ENCODE assay signal across 9 mouse cellular contexts in genomic region chr11:75147846-75148168, GRCm38 (mm10). TPM values are rescaled to one million over a fixed set of nuclear protein-coding genes. Genes with fewer than 3 reads are reported as not detected.
DNase-seq lines count a peak whose midpoint lies in the region; ATAC-seq lines count a peak whose summit lies in the region.
"Had no signal": no experiment of that assay in that cellular context is flagged by ENCODE, and none has a peak within 500 bp of the region (broad histone marks: within the 10 kb centered on the region; RNA-seq: fewer than 3 reads in every experiment).

No protein-coding gene starts in this region.

- H3K9ac ChIP-seq in liver, embryonic 16.5 days (ENCODE audit: low read depth, low read length) = no peak overlapping the region

- peak; percentile 53 for ATAC-seq in liver, embryonic 16.5 days (ENCODE audit: low read depth)
- ATAC-seq in megakaryocyte progenitor cell, adult 5-6 weeks (replicated peaks; ENCODE audit: poor library complexity) = no peak

- no peaks in the 10 kb centered on the region for H3K27me3 ChIP-seq in embryonic facial prominence, embryonic 10.5 days (replicated peaks; ENCODE audit: low read depth, poor library complexity, severe bottlenecking)
- H3K27me3 ChIP-seq in hindbrain, embryonic 10.5 days (ENCODE audit: insufficient read depth, poor library complexity, severe bottlenecking) = no peaks in the 10 kb centered on the region
- H3K27me3 ChIP-seq in liver, embryonic 16.5 days (ENCODE audit: control insufficient read depth, insufficient read depth, low read depth, low read length) = no peaks in the 10 kb centered on the region

- peak overlapping the region; percentile 80 for H3K27ac ChIP-seq in embryonic facial prominence, embryonic 10.5 days (replicated peaks)
- H3K27ac ChIP-seq in hindbrain, embryonic 10.5 days = peak overlapping the region; percentile 60; the same call in 1 of the 2 replicates
- peak overlapping the region; percentile 35; the same call in 1 of the 2 replicates for H3K27ac ChIP-seq in liver, embryonic 16.5 days (ENCODE audit: low read length)

- DNase-seq in embryo, embryonic 11 days = peak; percentile 66
- DNase-seq in embryo, embryonic 10 days (ENCODE audit: low spot score) = no peak
- DNase-seq in embryonic facial prominence, embryonic 10.5 days (ENCODE audit: low spot score) = peak; percentile 59
- no peak for DNase-seq in hindbrain, embryonic 10.5 days (ENCODE audit: low spot score)
- DNase-seq in urinary bladder, adult 2 months (ENCODE audit: low spot score) = no peak
- no peak for DNase-seq in adrenal gland, adult 8-10 months

- 40% methylated on average over 3 of the region's 3 CpGs for WGBS in embryonic facial prominence, embryonic 10.5 days
- WGBS in hindbrain, embryonic 10.5 days = 67% methylated on average over 3 of the region's 3 CpGs
- WGBS in liver, embryonic 16.5 days (ENCODE audit: insufficient replicate concordance) = 39% methylated on average over 3 of the region's 3 CpGs

- no peaks in the 10 kb centered on the region for H3K9me3 ChIP-seq in embryonic facial prominence, embryonic 10.5 days
- H3K9me3 ChIP-seq in hindbrain, embryonic 10.5 days = no peaks in the 10 kb centered on the region
- H3K9me3 ChIP-seq in liver, embryonic 16.5 days (replicated peaks; ENCODE audit: control insufficient read depth, low read length) = no peaks in the 10 kb centered on the region

- H3K36me3 ChIP-seq in embryonic facial prominence, embryonic 10.5 days (replicated peaks) = peaks cover 70% of the 10 kb centered on the region
- peaks cover 77% of the 10 kb centered on the region for H3K36me3 ChIP-seq in hindbrain, embryonic 10.5 days
- peaks cover 2% of the 10 kb centered on the region; the same call in 1 of the 2 replicates for H3K36me3 ChIP-seq in liver, embryonic 16.5 days (ENCODE audit: control insufficient read depth, insufficient read depth)

- no peak overlapping the region for H3K4me2 ChIP-seq in liver, embryonic 16.5 days (ENCODE audit: low read depth, low read length)

- H3K4me3 ChIP-seq in embryonic facial prominence, embryonic 10.5 days = 0 out of 2 replicates have a peak overlapping the region, but pooled peaks have one; percentile 25
- no peak overlapping the region for H3K4me3 ChIP-seq in hindbrain, embryonic 10.5 days
- no peak overlapping the region for H3K4me3 ChIP-seq in liver, embryonic 16.5 days (ENCODE audit: low read depth, low read length)
- H3K4me3 ChIP-seq: erythroblast, embryonic 14.5 days had no signal

- H3K4me1 ChIP-seq in embryonic facial prominence, embryonic 10.5 days = peaks cover 27% of the 10 kb centered on the region
- peaks cover 12% of the 10 kb centered on the region for H3K4me1 ChIP-seq in hindbrain, embryonic 10.5 days (replicated peaks)
- peaks cover 11% of the 10 kb centered on the region for H3K4me1 ChIP-seq in liver, embryonic 16.5 days (ENCODE audit: control insufficient read depth, low read depth, low read length)

RNA-seq across cellular contexts. Expression of gene Hic1, which starts 21.5 kb away (rescaled TPM):
- 0.23 and 1.3 TPM in 2 replicates for polyA plus RNA-seq in embryonic facial prominence, embryonic 10.5 days (2016; fragmentation: Nextera tagmentation; extraction: Ambion mirVana)
- 0.15 and 0.52 TPM in 2 replicates for polyA plus RNA-seq in hindbrain, embryonic 10.5 days (2016; fragmentation: Nextera tagmentation; extraction: Ambion mirVana)
- 0.44 and 1.0 TPM in 2 replicates for polyA plus RNA-seq in liver, embryonic 16.5 days (2015; fragmentation: Nextera tagmentation; extraction: Ambion mirVana)
- 0.02 TPM in 1 of 2 replicates, not detected in the other for total RNA-seq in megakaryocyte progenitor cell, adult 5-6 weeks (2015)
- total RNA-seq in megakaryocyte progenitor cell, adult 5-6 weeks (2017) = not detected in 2 replicates
- 16.9 and 20.7 TPM in 2 replicates for polyA plus RNA-seq in urinary bladder, adult 2 months (2012; rRNA removed)
- 10 to 100 TPM in 2 of 4 experiments, 1 to 10 TPM in 2; 7.7 to 16.5 (median 11.4) TPM for total RNA-seq in adrenal gland, adult 8-10 months (2022)

RNA-seq across cellular contexts. Expression of gene Ovca2, which starts 30.8 kb away (rescaled TPM):
- polyA plus RNA-seq in embryonic facial prominence, embryonic 10.5 days (2016; fragmentation: Nextera tagmentation; extraction: Ambion mirVana) = 35.4 and 36.7 TPM in 2 replicates
- 27.6 and 33.1 TPM in 2 replicates for polyA plus RNA-seq in hindbrain, embryonic 10.5 days (2016; fragmentation: Nextera tagmentation; extraction: Ambion mirVana)
- polyA plus RNA-seq in liver, embryonic 16.5 days (2015; fragmentation: Nextera tagmentation; extraction: Ambion mirVana) = 8.7 and 9.6 TPM in 2 replicates
- total RNA-seq in megakaryocyte progenitor cell, adult 5-6 weeks (2015) = 20.8 and 26.3 TPM in 2 replicates
- total RNA-seq in megakaryocyte progenitor cell, adult 5-6 weeks (2017) = 14.5 and 16.5 TPM in 2 replicates
- 16.0 and 19.9 TPM in 2 replicates for polyA plus RNA-seq in urinary bladder, adult 2 months (2012; rRNA removed)
- 10 to 100 TPM; 22.3 to 28.9 (median 25.9) TPM for total RNA-seq in adrenal gland, adult 8-10 months (2022)

RNA-seq across cellular contexts. Expression of gene Dph1, which starts 43.2 kb away (rescaled TPM):
- polyA plus RNA-seq in embryonic facial prominence, embryonic 10.5 days (2016; fragmentation: Nextera tagmentation; extraction: Ambion mirVana) = 24.9 and 29.2 TPM in 2 replicates
- polyA plus RNA-seq in hindbrain, embryonic 10.5 days (2016; fragmentation: Nextera tagmentation; extraction: Ambion mirVana) = 23.2 and 24.2 TPM in 2 replicates
- polyA plus RNA-seq in liver, embryonic 16.5 days (2015; fragmentation: Nextera tagmentation; extraction: Ambion mirVana) = 9.1 and 10.6 TPM in 2 replicates
- total RNA-seq in megakaryocyte progenitor cell, adult 5-6 weeks (2015) = 3.3 and 7.4 TPM in 2 replicates
- total RNA-seq in megakaryocyte progenitor cell, adult 5-6 weeks (2017) = 9.2 and 9.5 TPM in 2 replicates
- 20.1 and 26.6 TPM in 2 replicates for polyA plus RNA-seq in urinary bladder, adult 2 months (2012; rRNA removed)
- 10 to 100 TPM; 32.3 to 46.1 (median 44.7) TPM for total RNA-seq in adrenal gland, adult 8-10 months (2022)

RNA-seq across cellular contexts. Expression of gene Rtn4rl1, which starts 45.8 kb away (rescaled TPM):
- polyA plus RNA-seq in embryonic facial prominence, embryonic 10.5 days (2016; fragmentation: Nextera tagmentation; extraction: Ambion mirVana) = 1.5 and 2.1 TPM in 2 replicates
- 2.5 and 2.8 TPM in 2 replicates for polyA plus RNA-seq in hindbrain, embryonic 10.5 days (2016; fragmentation: Nextera tagmentation; extraction: Ambion mirVana)
- 0.44 and 0.48 TPM in 2 replicates for polyA plus RNA-seq in liver, embryonic 16.5 days (2015; fragmentation: Nextera tagmentation; extraction: Ambion mirVana)
- total RNA-seq in megakaryocyte progenitor cell, adult 5-6 weeks (2015) = 0.49 and 1.1 TPM in 2 replicates
- total RNA-seq in megakaryocyte progenitor cell, adult 5-6 weeks (2017) = 0.20 and 0.42 TPM in 2 replicates
- 23.3 and 34.8 TPM in 2 replicates for polyA plus RNA-seq in urinary bladder, adult 2 months (2012; rRNA removed)
- 10 to 100 TPM; 39.9 to 74.9 (median 58.7) TPM for total RNA-seq in adrenal gland, adult 8-10 months (2022)
- polyA plus RNA-seq: erythroblast, embryonic 14.5 days had no signal

Comparison
In these comparisons a context has a peak if more than half of its experiments do, and no peak if none do; other contexts are left out.
1. DNase-seq: peak in embryo, embryonic 11 days (single experiment) and embryonic facial prominence, embryonic 10.5 days (single experiment); none in embryo, embryonic 10 days (single experiment), hindbrain, embryonic 10.5 days (single experiment), urinary bladder, adult 2 months (single experiment) and adrenal gland, adult 8-10 months (single experiment).
2. Peak in every context shown above with its lines, with median percentiles within 50 percentile points of each other: H3K27ac ChIP-seq.